Mouse (Mus musculus) forebrain, embryonic 12.5 days (tissue): ENCODE data around the gene Gtf2e1. TPM values are rescaled to one million over a fixed set of nuclear protein-coding genes. Genes with fewer than 3 reads are reported as not detected.

Experiments
- ATAC-seq: fragments of 200-750 bp; cut with Nextera tagmentation; 2 replicates; pipeline ENCODE4 v1.8.0; 2017; ENCODE audit warnings: moderate TSS enrichment; ENCODE audit not compliant: low FRiP score
- H3K27ac ChIP-seq: fragments of 300-500 bp; sonication (generic); 2 replicates; pipeline ENCODE4 v1.5.1; 2016; ENCODE audit warnings: mild to moderate bottlenecking
- H3K27me3 ChIP-seq: fragments of 300-500 bp; sonication (generic); 2 replicates; pipeline ENCODE4 v1.6.1; 2016; ENCODE audit warnings: mild to moderate bottlenecking
- H3K36me3 ChIP-seq: fragments of 300-500 bp; sonication (generic); replicated peaks from 2 replicates; pipeline ENCODE4 v1.6.1; 2016; ENCODE audit warnings: mild to moderate bottlenecking
- H3K4me1 ChIP-seq: fragments of 300-500 bp; sonication (generic); 2 replicates; pipeline ENCODE4 v1.6.1; 2016
- H3K4me2 ChIP-seq: fragments of 300-500 bp; sonication (generic); 2 replicates; pipeline ENCODE4 v1.6.1; 2016; ENCODE audit warnings: mild to moderate bottlenecking, moderate library complexity
- H3K4me3 ChIP-seq: fragments of 300-500 bp; sonication (generic); replicated peaks from 2 replicates; pipeline ENCODE4 v1.5.1; 2016; ENCODE audit warnings: mild to moderate bottlenecking
- H3K9ac ChIP-seq: fragments of 300-500 bp; sonication (generic); 2 replicates; pipeline ENCODE4 v1.6.1; 2016; ENCODE audit warnings: mild to moderate bottlenecking
- H3K9me3 ChIP-seq: fragments of 300-500 bp; sonication (generic); 2 replicates; pipeline ENCODE4 v1.6.1; 2016
- WGBS: fragments of 180-500 bp; shearing (Covaris S2); methylation state at CpG from one replicate; pipeline ENCODE4 v1.1.7; 2016; 5-methylcytosine and 5-hydroxymethylcytosine counted together
- polyA plus RNA-seq: library from polyadenylated mRNA; unstranded; fragments of >200 nt; fragmentation: Nextera tagmentation; extraction: Ambion mirVana; gene quantifications from 2 replicates; pipeline ENCODE4 v1.2.1, GENCODE M21; 2016

The Gtf2e1 gene
- 49.3 and 52.6 TPM in 2 replicates for polyA plus RNA-seq

DNA sequence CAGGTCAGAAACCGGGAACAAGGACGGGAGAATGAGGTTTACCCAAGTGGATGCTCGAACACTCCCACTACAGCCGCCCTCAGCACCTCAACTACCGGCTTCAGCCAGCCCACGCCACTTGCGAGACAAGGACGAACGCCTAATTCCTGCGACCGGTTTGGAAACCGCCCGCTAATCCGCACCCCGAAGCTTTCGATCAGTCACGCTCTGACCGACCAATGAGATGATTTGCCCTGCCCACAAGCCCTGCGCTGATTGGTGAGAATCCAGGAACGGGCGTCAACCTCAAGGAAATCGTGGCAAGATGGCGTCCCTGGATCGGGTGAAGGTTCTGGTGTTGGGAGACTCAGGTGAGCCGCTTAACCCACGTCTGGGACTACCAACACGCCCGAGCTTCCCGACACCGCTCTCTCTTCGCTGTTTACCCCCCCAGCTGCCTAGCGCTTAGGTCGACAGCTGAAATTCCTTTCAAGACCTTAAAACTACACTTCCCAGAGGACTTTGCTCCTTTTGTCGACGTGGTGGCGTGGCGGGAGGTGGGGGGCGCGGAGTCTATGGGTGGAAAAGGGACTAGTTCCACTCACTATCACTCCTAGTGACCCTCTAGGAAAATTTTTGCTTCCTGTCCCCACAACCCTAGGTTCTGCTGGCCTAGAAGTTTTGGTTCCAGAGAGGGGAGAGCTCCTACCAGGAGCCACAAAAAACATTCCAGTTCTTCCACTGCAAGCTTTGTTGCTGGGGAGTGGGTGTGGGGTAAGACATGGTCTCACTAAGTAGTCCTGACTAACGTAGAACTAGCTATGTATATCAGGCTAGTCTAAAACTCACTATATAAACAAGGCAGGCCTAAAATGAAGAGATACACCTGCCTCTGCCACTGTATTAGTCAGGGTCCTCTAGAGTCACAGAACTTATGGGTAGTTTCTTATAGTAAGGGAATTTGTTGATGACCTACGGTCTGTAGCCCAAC, at the start of gene Gtf2e1, which contains the start of gene Rabl3:
Gtf2e1 (minus strand) TSS at position 179 of the 970 bp plus-strand sequence.
Rabl3 (plus strand) TSS at position 275 of the 970 bp plus-strand sequence.
- no peaks in the 10 kb centered on the region for H3K27me3 ChIP-seq
- H3K4me1 ChIP-seq, result peaks cover 29% of the 10 kb centered on the region
- WGBS, result 2% methylated on average over 41 of the region's 41 CpGs
- H3K9me3 ChIP-seq, result no peaks in the 10 kb centered on the region
- H3K36me3 ChIP-seq, result peaks cover 17% of the 10 kb centered on the region
- peak; percentile 99 for ATAC-seq
- peak within 1 kb of the TSS; percentile 78 for H3K4me3 ChIP-seq
- H3K27ac ChIP-seq, result peak within 1 kb of the TSS; percentile 87
- H3K4me2 ChIP-seq, result peak within 1 kb of the TSS; percentile 74
- peak within 1 kb of the TSS; percentile 88 for H3K9ac ChIP-seq

DNA sequence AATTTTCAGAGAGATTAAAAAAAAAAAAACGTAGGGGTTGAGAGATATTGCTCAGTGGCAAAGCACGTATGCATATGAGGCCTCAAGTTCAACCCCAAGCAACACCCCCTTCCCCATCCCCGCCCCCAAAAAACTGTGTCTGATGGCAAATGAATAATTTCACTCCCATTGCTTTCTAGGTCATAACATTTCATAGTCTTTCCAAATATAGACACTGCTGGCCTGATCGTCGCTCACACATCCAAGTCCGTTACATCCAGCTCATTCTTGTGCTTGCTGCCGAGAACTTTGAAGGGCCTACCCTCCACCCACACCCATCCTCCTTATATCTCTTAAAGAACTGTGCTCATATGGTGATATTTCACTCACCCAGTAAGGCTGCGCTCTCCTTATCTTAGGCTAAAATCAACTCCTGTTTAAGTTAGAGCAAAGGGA, 45.6 kb upstream of the Gtf2e1 start:
- H3K27me3 ChIP-seq, result no peaks in the 10 kb centered on the region
- H3K9ac ChIP-seq, result no peak overlapping the region
- H3K9me3 ChIP-seq, result no peaks in the 10 kb centered on the region
- H3K36me3 ChIP-seq, result no peaks in the 10 kb centered on the region
- H3K4me2 ChIP-seq, result peak overlapping the region; percentile 51
- ATAC-seq, result peak; percentile 39
- peaks cover 51% of the 10 kb centered on the region for H3K4me1 ChIP-seq
- H3K27ac ChIP-seq, result peak overlapping the region; percentile 95
- no peak overlapping the region for H3K4me3 ChIP-seq
- 47% methylated on average over 8 of the region's 8 CpGs for WGBS

DNA sequence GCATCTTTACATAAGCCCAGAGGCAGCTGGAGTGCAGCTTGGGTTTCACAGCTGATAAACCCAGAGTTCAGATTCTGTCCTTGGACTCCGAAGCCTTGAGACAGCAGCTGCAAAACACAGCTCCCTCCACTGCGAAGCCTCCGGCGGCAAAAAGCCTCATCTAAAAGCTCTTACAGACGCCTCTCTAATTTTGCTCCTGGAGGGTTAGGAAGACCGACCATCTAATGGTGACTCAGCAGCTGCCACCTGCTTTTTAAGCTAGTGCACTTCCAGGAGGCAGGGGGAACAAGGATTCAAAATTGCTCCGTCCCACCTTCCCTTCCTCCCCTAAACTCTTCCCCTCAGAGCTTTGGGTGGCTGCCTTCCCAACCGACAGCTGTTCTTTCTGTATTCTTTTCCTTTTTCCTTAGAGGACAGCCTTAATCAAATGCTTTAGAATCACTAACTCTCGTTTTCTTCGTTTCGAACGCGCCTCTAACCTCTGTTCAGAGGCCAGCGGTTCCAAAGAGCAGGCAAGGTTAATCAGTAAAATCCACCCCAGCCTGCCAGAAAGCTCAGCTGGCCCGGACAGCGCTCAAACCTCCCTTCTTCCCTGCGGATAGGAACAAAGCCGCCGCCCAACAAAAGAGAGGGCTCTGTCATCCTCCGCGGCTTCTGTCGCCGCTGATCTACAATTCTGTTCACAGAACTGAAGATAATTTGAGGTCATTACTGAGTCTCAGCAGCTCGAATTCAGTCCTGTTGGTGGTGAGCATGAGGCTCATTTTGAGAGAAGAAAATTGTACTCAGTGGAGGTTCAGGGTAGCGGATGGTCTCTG, 44.8 kb upstream of the Gtf2e1 start:
- Histone ChIP-seq H3K9ac (peak overlapping the region; percentile 54; the same call in 1 of the 2 replicates), H3K4me3 (peak overlapping the region; percentile 16), H3K36me3 (no peaks in the 10 kb centered on the region), H3K4me1 (peaks cover 45% of the 10 kb centered on the region), H3K9me3 (no peaks in the 10 kb centered on the region), H3K4me2 (peak overlapping the region; percentile 51), H3K27ac (peak overlapping the region; percentile 95), H3K27me3 (no peaks in the 10 kb centered on the region)
- peak; percentile 88 for ATAC-seq
- 2% methylated on average over 25 of the region's 25 CpGs for WGBS

DNA sequence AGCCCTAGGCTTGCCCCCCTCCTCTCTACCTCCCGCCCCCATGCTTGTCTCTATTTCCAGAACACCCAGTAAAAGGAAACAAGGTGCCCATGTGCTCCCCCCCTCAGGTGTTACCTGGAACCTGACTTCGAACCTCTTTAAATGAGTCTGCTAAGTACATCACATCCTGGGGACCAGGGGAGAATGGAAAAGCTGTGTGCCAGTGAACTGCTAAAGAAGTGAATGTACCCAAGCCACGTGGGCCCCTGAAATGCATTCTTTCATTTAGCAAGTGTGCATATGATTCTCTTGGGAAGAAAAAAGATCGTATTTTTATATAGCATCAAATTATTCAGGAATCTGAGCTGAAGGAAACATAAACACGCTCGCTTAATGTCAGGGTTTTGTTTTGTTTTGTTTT, 44.2 kb upstream of the Gtf2e1 start:
- Histone ChIP-seq H3K36me3 (no peaks in the 10 kb centered on the region), H3K4me1 (peaks cover 45% of the 10 kb centered on the region), H3K4me3 (peak overlapping the region; percentile 16; the same call in 1 of the 2 replicates), H3K9ac (peak overlapping the region; percentile 54; the same call in 1 of the 2 replicates), H3K4me2 (peak overlapping the region; percentile 51), H3K9me3 (no peaks in the 10 kb centered on the region), H3K27ac (peak overlapping the region; percentile 95), H3K27me3 (no peaks in the 10 kb centered on the region)
- no peak for ATAC-seq
- WGBS, result 22% methylated on average over 6 of the region's 6 CpGs

DNA sequence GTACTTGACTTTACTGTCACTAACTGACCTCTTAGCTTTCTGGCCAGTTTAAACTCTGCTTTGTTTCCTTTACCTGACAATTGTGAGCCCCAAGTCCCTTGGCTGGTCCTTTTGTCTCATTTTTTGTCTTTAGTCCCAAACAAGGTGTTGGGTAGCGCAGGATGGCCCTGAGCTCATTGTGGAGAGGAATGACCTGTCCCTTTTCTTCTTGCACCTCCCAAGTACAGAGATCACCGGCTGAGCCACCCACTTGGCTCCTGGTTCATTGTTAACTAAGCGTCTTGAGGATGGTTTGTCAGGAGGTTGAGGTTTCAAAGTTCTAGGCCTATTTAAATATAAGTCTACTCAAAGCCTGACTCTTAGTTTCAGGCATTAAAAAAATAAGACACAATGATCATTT, 43.7 kb upstream of the Gtf2e1 start:
- Histone ChIP-seq H3K9ac (no peak overlapping the region), H3K4me2 (no peak overlapping the region), H3K4me3 (no peak overlapping the region), H3K36me3 (no peaks in the 10 kb centered on the region), H3K27me3 (no peaks in the 10 kb centered on the region), H3K27ac (peak overlapping the region; percentile 95), H3K9me3 (no peaks in the 10 kb centered on the region), H3K4me1 (peaks cover 45% of the 10 kb centered on the region)
- 63% methylated on average over 3 of the region's 3 CpGs for WGBS
- ATAC-seq, result no peak

DNA sequence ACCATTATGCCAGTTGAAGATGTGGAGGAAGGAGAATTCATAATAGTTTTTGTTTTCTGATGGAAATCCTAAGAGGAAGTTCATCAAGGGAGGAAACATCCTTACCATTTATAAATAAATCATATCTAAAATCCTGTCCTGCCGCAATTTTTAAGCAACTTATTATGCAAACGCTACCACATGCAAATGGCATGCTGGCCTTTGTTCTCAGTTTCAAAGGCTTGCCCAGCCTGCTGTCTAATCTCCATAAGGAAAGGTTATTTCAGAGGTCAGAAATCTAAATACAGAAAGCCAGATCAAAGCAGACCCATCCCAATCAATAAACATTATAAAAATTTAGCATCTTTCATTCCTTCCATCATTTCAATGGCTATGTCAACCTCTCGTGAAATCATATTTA, 42.3 kb upstream of the Gtf2e1 start:
- WGBS, result 42% methylated on average over 3 of the region's 3 CpGs
- no peak for ATAC-seq
- no peak overlapping the region for H3K4me3 ChIP-seq
- no peaks in the 10 kb centered on the region for H3K27me3 ChIP-seq
- H3K4me1 ChIP-seq, result peaks cover 45% of the 10 kb centered on the region
- H3K9me3 ChIP-seq, result no peaks in the 10 kb centered on the region
- H3K27ac ChIP-seq, result peak overlapping the region; percentile 56; the same call in 1 of the 2 replicates
- H3K36me3 ChIP-seq, result no peaks in the 10 kb centered on the region
- no peak overlapping the region for H3K9ac ChIP-seq
- H3K4me2 ChIP-seq, result no peak overlapping the region

DNA sequence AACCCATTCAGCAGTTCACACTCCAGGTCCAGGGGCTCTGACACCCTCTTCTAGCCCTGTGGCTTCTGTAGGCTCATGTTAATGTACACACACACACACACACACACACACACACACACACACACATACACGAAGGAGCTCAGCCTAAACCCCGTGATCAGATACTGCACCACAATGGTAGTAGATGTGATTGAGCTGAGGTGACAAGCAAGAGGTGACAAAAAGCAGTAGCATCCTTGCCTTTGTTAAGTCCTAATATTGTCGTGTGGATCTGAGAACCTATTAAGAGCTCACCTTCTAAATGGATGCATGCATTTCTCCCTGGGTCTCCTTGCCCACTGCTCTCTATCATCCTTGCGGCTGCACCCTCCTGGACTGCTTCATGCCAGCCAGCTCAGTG, 41.1 kb upstream of the Gtf2e1 start:
- no peak for ATAC-seq
- H3K4me3 ChIP-seq, result no peak overlapping the region
- no peaks in the 10 kb centered on the region for H3K36me3 ChIP-seq
- H3K9ac ChIP-seq, result no peak overlapping the region
- H3K4me2 ChIP-seq, result no peak overlapping the region
- H3K9me3 ChIP-seq, result no peaks in the 10 kb centered on the region
- WGBS, result 81% methylated on average over 4 of the region's 4 CpGs
- H3K27ac ChIP-seq, result no peak overlapping the region; the same call in 1 of the 2 replicates
- H3K4me1 ChIP-seq, result peaks cover 42% of the 10 kb centered on the region
- H3K27me3 ChIP-seq, result no peaks in the 10 kb centered on the region; the same call in 1 of the 2 replicates

DNA sequence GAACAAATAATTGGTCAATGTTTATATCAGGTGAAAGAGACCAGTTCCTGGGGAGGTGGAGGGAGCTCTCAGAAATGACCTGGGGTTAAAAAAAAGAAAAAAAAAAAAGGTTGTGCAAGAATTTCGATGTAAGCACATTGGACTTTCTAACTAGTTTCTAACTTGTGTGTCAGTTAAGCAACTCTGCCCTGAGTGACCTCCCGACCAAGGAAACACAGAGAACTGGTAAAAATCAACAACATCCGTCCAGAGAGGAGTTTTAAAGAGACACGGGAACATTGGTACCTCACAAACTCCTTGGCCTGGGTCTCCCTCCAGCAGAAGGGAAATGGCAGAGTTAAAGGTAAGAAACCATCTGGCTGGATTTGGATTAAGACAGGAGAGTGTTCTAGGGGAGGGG, 40.4 kb upstream of the Gtf2e1 start, which contains the start of gene Hgd:
Hgd (plus strand) TSS at position 160 of the 400 bp plus-strand sequence.
- peaks cover 36% of the 10 kb centered on the region for H3K4me1 ChIP-seq
- H3K9ac ChIP-seq, result no peak within 1 kb of the TSS
- 87% methylated on average over 4 of the region's 4 CpGs for WGBS
- no peak within 1 kb of the TSS for H3K4me3 ChIP-seq
- no peak for ATAC-seq
- no peaks in the 10 kb centered on the region for H3K9me3 ChIP-seq
- no peak within 1 kb of the TSS for H3K4me2 ChIP-seq
- H3K27me3 ChIP-seq, result no peaks in the 10 kb centered on the region; the same call in 1 of the 2 replicates
- H3K36me3 ChIP-seq, result no peaks in the 10 kb centered on the region
- no peak within 1 kb of the TSS; the same call in 1 of the 2 replicates for H3K27ac ChIP-seq

DNA sequence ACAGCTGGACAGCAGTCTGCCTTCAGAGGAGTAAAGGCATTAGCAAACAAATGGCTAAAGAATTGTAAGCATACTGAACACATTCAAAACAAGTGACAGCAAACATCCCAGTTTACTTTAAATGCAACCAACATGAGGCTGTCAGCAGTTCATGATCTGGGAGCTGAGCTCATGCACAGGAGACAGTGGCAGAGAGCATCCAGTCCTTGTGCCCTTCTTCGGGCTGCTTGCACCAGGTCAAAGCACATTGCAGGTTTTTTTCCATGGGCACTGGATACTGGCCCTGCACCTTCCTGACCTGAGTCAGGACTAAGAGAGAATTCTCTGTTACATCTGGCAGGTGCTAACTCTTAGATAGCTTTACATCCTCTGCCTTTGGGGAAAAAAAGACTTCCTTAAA, 40.0 kb upstream of the Gtf2e1 start:
- no peak for ATAC-seq
- WGBS, result 75% methylated on average over 1 of the region's 1 CpGs
- no peak overlapping the region for H3K27ac ChIP-seq

DNA sequence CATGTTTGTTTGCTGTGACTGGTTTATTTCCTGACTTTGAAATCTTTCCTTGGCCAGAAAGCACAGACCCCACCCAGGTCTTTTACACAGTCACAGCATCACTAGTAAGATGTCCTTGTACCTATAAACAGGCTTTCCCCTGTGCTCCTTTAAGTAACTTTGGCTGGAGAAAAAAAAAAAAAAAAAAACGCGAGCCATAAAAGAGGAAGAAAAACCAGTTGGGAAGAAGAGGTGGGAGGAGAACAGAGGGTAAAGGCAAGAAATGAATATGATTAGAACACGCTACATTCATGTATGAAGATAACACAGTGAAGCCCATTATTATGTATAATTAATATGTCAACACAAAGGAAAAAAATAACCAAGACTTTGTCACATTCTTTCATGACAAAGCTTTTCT, 35.7 kb upstream of the Gtf2e1 start:
- H3K9me3 ChIP-seq, result no peaks in the 10 kb centered on the region
- WGBS, result 69% methylated on average over 3 of the region's 3 CpGs
- no peak overlapping the region for H3K27ac ChIP-seq
- no peak overlapping the region for H3K4me3 ChIP-seq
- peaks cover 11% of the 10 kb centered on the region for H3K36me3 ChIP-seq
- no peak overlapping the region for H3K4me2 ChIP-seq
- no peaks in the 10 kb centered on the region; the same call in 1 of the 2 replicates for H3K4me1 ChIP-seq
- ATAC-seq, result no peak
- H3K27me3 ChIP-seq, result no peaks in the 10 kb centered on the region; the same call in 1 of the 2 replicates
- no peak overlapping the region for H3K9ac ChIP-seq

More for the DNA sequence above, 40.0 kb upstream of the Gtf2e1 start:
- Histone ChIP-seq H3K27me3 (no peaks in the 10 kb centered on the region; the same call in 1 of the 2 replicates), H3K36me3 (no peaks in the 10 kb centered on the region), H3K4me3 (no peak overlapping the region), H3K4me2 (no peak overlapping the region), H3K9ac (no peak overlapping the region), H3K4me1 (peaks cover 34% of the 10 kb centered on the region), H3K9me3 (no peaks in the 10 kb centered on the region)

DNA sequence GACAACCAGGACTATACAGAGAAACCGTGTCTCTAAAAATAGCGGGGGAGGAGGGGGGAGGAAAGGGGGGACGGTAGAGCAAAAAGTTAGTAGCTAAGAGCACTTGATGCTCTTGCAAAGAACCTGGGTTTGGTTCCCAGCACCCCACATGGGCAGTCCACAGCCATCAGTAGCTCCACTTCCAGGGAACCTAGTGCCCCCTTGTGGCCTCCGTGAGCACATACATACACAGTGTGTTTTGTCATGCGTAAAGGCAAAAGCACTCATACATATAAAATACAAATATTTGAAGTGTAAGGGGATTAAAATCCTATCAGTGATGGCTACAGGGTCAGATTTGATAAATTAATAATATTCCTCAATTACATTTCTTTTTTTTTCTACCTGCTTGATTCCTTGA, 33.5 kb upstream of the Gtf2e1 start:
- ATAC-seq, result no peak

More for the DNA sequence above, 33.5 kb upstream of the Gtf2e1 start:
- Histone ChIP-seq H3K4me2 (no peak overlapping the region), H3K27ac (no peak overlapping the region), H3K4me1 (no peaks in the 10 kb centered on the region; the same call in 1 of the 2 replicates), H3K36me3 (peaks cover 11% of the 10 kb centered on the region), H3K4me3 (no peak overlapping the region), H3K9me3 (no peaks in the 10 kb centered on the region), H3K27me3 (no peaks in the 10 kb centered on the region; the same call in 1 of the 2 replicates), H3K9ac (no peak overlapping the region)
- 92% methylated on average over 5 of the region's 5 CpGs for WGBS
